Mouse (Mus musculus): ENCODE data around the gene Olfr1155. TPM values are rescaled to one million over a fixed set of nuclear protein-coding genes. Genes with fewer than 3 reads are reported as not detected.

Olfr1155 gene
- not detected in 2 replicates for total RNA-seq (2017)

DNA sequence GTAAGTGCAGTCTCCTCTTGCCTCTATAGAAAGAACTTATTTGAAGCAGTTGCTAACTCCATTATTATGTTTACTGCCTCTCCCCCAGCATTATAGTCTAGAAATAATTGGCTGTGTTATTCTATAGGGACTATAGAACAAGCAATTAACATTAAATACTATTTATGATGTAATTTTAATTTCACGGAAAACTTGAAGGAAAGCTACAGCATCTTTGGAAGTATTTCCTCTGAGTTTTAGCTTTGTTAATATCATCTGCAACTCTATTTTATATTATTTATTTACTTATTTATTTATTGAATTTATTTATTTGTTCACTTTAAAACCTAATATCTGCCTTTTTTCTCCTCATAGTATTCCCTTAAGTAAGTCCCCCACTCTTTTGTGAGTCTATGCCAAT lies at the start of gene Olfr1155:
Olfr1155 (minus strand) TSS at position 101 of the 400 bp plus-strand sequence.
- no peak for ATAC-seq (replicated peaks; ENCODE audit: low read depth, poor library complexity, severe bottlenecking)

DNA sequence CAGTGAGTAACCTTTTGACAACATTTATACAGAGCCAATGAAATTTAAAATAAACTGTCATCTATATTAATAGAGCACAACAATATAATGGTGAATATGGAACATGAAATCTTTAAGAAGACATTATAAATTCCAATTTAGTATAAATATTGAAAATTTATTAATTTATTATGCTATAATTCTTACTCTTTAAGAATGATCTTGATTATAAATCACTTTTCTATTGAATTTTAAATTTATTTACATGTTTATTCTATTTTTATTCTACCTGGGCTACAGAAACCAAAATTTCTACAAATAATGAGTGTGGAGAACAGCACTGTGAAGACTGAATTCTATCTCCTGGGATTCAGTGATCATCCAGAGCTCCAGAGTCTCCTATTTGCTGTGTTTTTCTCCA lies 44.9 kb upstream of the Olfr1155 start, which contains the start of gene Olfr1158:
Olfr1158 (plus strand) TSS at position 301 of the 400 bp plus-strand sequence.
- ATAC-seq (replicated peaks; ENCODE audit: low read depth, poor library complexity, severe bottlenecking) = no peak

GRCm38 (mm10) chr2:87974563-87974962 lies 29.6 kb upstream of the Olfr1155 start, which contains the start of gene Olfr74:
Olfr74 (minus strand) TSS chr2:87974663.
- ATAC-seq (replicated peaks; ENCODE audit: low read depth, poor library complexity, severe bottlenecking) = no peak

DNA sequence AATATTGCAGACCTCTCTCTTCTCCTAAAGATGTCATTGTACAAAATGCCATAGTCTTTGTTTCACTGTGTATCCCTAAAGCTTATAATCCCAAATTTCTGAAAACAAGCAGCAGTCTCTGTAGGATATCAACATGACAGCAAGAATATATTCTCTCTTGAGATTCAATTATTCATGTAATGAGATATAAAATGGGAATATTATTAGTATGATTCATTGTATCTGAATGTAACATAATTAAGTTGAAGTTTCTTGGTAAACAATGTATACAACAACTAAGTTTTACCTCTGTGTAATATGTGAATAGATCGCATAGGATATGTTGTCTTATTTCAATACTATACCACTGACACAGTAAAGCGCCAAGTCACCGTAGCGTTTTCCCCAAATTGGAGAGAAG lies 23.3 kb upstream of the Olfr1155 start, which contains the start of gene Olfr1157:
Olfr1157 (minus strand) TSS at position 101 of the 400 bp plus-strand sequence.
- no peak for ATAC-seq (replicated peaks; ENCODE audit: low read depth, poor library complexity, severe bottlenecking)

- ATAC-seq (replicated peaks; ENCODE audit: low read depth, poor library complexity, severe bottlenecking) = no peak
These were observed 8.1 kb upstream of the Olfr1155 start, which contains the start of gene Olfr1156 for GRCm38 (mm10) chr2:87953000-87953399. Olfr1156 (minus strand) TSS chr2:87953100.

DNA sequence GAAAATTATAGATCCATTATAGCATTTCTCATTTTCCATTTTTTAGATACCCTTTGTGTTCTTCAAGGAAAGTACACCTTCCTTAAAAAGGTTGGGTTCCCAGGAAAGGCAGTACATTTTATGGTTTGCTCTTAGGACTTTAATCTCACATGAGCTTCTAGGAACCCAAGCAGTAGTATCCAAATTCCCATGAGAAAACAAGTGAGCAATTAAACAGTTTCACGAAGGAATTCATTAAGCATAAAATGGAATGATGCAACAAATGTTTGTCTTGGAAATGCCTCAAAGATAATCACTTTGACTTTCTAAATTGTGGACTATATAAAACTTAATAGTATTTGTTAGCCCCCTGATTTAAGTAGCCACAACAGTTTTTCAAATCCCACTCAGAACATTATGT lies 39.9 kb downstream of the Olfr1155 start, which contains the start of gene Olfr1154:
Olfr1154 (minus strand) TSS at position 101 of the 400 bp plus-strand sequence.
- no peak for ATAC-seq (replicated peaks; ENCODE audit: low read depth, poor library complexity, severe bottlenecking)

- ATAC-seq (replicated peaks; ENCODE audit: low read depth, poor library complexity, severe bottlenecking) = no peak
These were observed 50.3 kb downstream of the Olfr1155 start, which contains the start of gene Olfr1153 for GRCm38 (mm10) chr2:87894662-87895061. Olfr1153 (plus strand) TSS chr2:87894962.

Other genes with a start within 250 kb of the Olfr1155 start
- gene Olfr1137, start 232.0 kb downstream of the Olfr1155 start, total RNA-seq (2017) = not detected in 2 replicates
- gene Olfr1138, start 205.2 kb downstream of the Olfr1155 start, total RNA-seq (2017) = not detected in 2 replicates
- not detected in 2 replicates for gene Olfr1140, start 201.4 kb downstream of the Olfr1155 start, total RNA-seq (2017)
- not detected in 2 replicates for gene Olfr1141, start 191.1 kb downstream of the Olfr1155 start, total RNA-seq (2017)
- gene Olfr152, start 165.7 kb downstream of the Olfr1155 start, total RNA-seq (2017) = not detected in 2 replicates
- not detected in 2 replicates for gene Olfr1143, start 144.5 kb downstream of the Olfr1155 start, total RNA-seq (2017)
- gene Olfr1145, start 135.3 kb downstream of the Olfr1155 start, total RNA-seq (2017) = not detected in 2 replicates
- not detected in 2 replicates for gene Olfr1148, start 114.6 kb downstream of the Olfr1155 start, total RNA-seq (2017)
- not detected in 2 replicates for gene Olfr1150-ps1, start 101.1 kb downstream of the Olfr1155 start, total RNA-seq (2017)
- not detected in 2 replicates for gene Olfr1151, start 89.3 kb downstream of the Olfr1155 start, total RNA-seq (2017)
- not detected in 2 replicates for gene Olfr1152, start 78.6 kb downstream of the Olfr1155 start, total RNA-seq (2017)
- not detected in 2 replicates for gene Olfr1153, start 50.2 kb downstream of the Olfr1155 start, total RNA-seq (2017)
- not detected in 2 replicates for gene Olfr1154, start 40.0 kb downstream of the Olfr1155 start, total RNA-seq (2017)
- not detected in 2 replicates for gene Olfr1156, start 8.0 kb upstream of the Olfr1155 start, total RNA-seq (2017)
- not detected in 2 replicates for gene Olfr1157, start 23.2 kb upstream of the Olfr1155 start, total RNA-seq (2017)
- not detected in 2 replicates for gene Olfr74, start 29.5 kb upstream of the Olfr1155 start, total RNA-seq (2017)
- gene Olfr1158, start 45.0 kb upstream of the Olfr1155 start, total RNA-seq (2017) = not detected in 2 replicates
- not detected in 2 replicates for gene Olfr1160, start 63.1 kb upstream of the Olfr1155 start, total RNA-seq (2017)
- gene Olfr1161, start 77.6 kb upstream of the Olfr1155 start, total RNA-seq (2017) = not detected in 2 replicates
- gene Olfr73, start 92.6 kb upstream of the Olfr1155 start, total RNA-seq (2017) = not detected in 2 replicates
- gene Olfr1162, start 106.0 kb upstream of the Olfr1155 start, total RNA-seq (2017) = not detected in 2 replicates
- not detected in 2 replicates for gene Olfr1163, start 126.7 kb upstream of the Olfr1155 start, total RNA-seq (2017)
- gene Olfr1164, start 148.8 kb upstream of the Olfr1155 start, total RNA-seq (2017) = not detected in 2 replicates
- not detected in 2 replicates for gene Olfr1166, start 183.1 kb upstream of the Olfr1155 start, total RNA-seq (2017)
- gene Olfr1167, start 210.1 kb upstream of the Olfr1155 start, total RNA-seq (2017) = not detected in 2 replicates
- gene Olfr1168, start 236.7 kb upstream of the Olfr1155 start, total RNA-seq (2017) = not detected in 2 replicates